ENCODE assay signal across 18 mouse cellular contexts in genomic region chr14:35685211-35685610, GRCm38 (mm10).
DNase-seq lines count a peak whose midpoint lies in the region; ATAC-seq and TF ChIP-seq lines count a peak whose summit lies in the region.
"Had no signal": no experiment of that assay in that cellular context is flagged by ENCODE, and none has a peak within 500 bp of the region (broad histone marks: within the 10 kb centered on the region; RNA-seq: fewer than 3 reads in every experiment).

No protein-coding gene starts in this region.

- ATAC-seq in liver, postnatal 0 days: no peak
- ATAC-seq: activated CD4-positive, CD25-positive, alpha-beta regulatory T cell, adult 4 months; CD4-positive, CD25-positive, alpha-beta regulatory T cell, adult 4 months; Patski had no signal

- no peaks in the 10 kb centered on the region for H3K79me2 ChIP-seq in liver, adult 2 months (ENCODE audit: control insufficient read depth, insufficient read depth, low read length)

- peaks cover 5% of the 10 kb centered on the region; the same call in 1 of the 2 replicates for H3K4me1 ChIP-seq in liver, adult 2 months (ENCODE audit: control insufficient read depth, insufficient read depth, low read length)
- H3K4me1 ChIP-seq in liver, postnatal 0 days (ENCODE audit: insufficient read depth): no peaks in the 10 kb centered on the region

- no peak overlapping the region for H3K4me2 ChIP-seq in liver, postnatal 0 days (ENCODE audit: low read depth, low read length)

- H3K4me3 ChIP-seq in liver, adult 2 months (ENCODE audit: insufficient read depth, low read depth, low read length): no peak overlapping the region
- no peak overlapping the region for H3K4me3 ChIP-seq in liver, postnatal 0 days (ENCODE audit: low read depth, low read length)

- WGBS in liver, adult 2 months: 32% methylated on average over 2 of the region's 2 CpGs
- 76% methylated on average over 2 of the region's 2 CpGs for WGBS in liver, postnatal 0 days (ENCODE audit: insufficient replicate concordance)

- no peaks in the 10 kb centered on the region for H3K36me3 ChIP-seq in liver, adult 2 months (ENCODE audit: control insufficient read depth, insufficient read depth, low read length)
- no peaks in the 10 kb centered on the region for H3K36me3 ChIP-seq in liver, postnatal 0 days (replicated peaks; ENCODE audit: insufficient read depth, low read length)
- H3K36me3 ChIP-seq: G1E had no signal

- H3K9me3 ChIP-seq in liver, postnatal 0 days (ENCODE audit: low read length): no peaks in the 10 kb centered on the region

- no peak for TF ChIP-seq CTCF in liver, adult 2 months (IDR thresholded peaks at IDR 0.05; ENCODE audit: low read depth, low read length)
- TF ChIP-seq CTCF in liver, postnatal 0 days (IDR thresholded peaks at IDR 0.05; ENCODE audit: low read depth): no peak

- TF ChIP-seq POLR2A in liver, adult 2 months (IDR thresholded peaks at IDR 0.05; ENCODE audit: extremely low read depth, insufficient read depth, low read length): no peak

- H3K9ac ChIP-seq in liver, adult 2 months (ENCODE audit: low read depth, low read length): no peak overlapping the region
- no peak overlapping the region for H3K9ac ChIP-seq in liver, postnatal 0 days (replicated peaks)

- DNase-seq in liver, adult 2 months (ENCODE audit: extremely low read depth, low read depth, low spot score): peak; percentile 95
- no peak for DNase-seq in liver, postnatal 0 days
- DNase-seq: adrenal gland, adult 2 months; adrenal gland, adult 8-10 months; adrenal gland, postnatal 10 days; adrenal gland, postnatal 14 days; adrenal gland, postnatal 25 days; adrenal gland, postnatal 36 days; B cell, adult 2 months; cerebellum, adult 11 months; cerebellum, adult 11-12 months; cerebellum, adult 18-20 months; cerebellum, adult 2 months had no signal

- H3K27me3 ChIP-seq in liver, adult 2 months (ENCODE audit: control insufficient read depth, insufficient read depth, low read length): no peaks in the 10 kb centered on the region
- H3K27me3 ChIP-seq in liver, postnatal 0 days (ENCODE audit: insufficient read depth, low read length): no peaks in the 10 kb centered on the region
- H3K27me3 ChIP-seq: CH12.LX, Patski had no signal

- H3K27ac ChIP-seq in liver, adult 2 months (replicated peaks; ENCODE audit: insufficient read depth, low read depth, low read length): no peak overlapping the region
- H3K27ac ChIP-seq in liver, postnatal 0 days (ENCODE audit: low read depth): no peak overlapping the region

- TF ChIP-seq EP300 in liver, postnatal 0 days (IDR thresholded peaks at IDR 0.05; ENCODE audit: low read depth): no peak
